Mouse (Mus musculus) hindbrain, postnatal 0 days (tissue): Measurements from ENCODE around the gene Boc. TPM values are rescaled to one million over a fixed set of nuclear protein-coding genes. Genes with fewer than 3 reads are reported as not detected.

Source experiments
- ATAC-seq: fragments of 200-750 bp; cut with Nextera tagmentation; 2 replicates; pipeline ENCODE4 v1.8.0; 2017; ENCODE audit warnings: mild to moderate bottlenecking, moderate TSS enrichment, moderate library complexity
- DNase-seq: peaks from one replicate; pipeline ENCODE4 v3.0.0-alpha.2; 2015; ENCODE audit warnings: low spot score
- H3K27ac ChIP-seq: fragments of 300-500 bp; sonication (generic); 2 replicates; pipeline ENCODE4 v1.5.1; 2014; ENCODE audit warnings: mild to moderate bottlenecking
- H3K27me3 ChIP-seq: fragments of 300-500 bp; sonication (generic); 2 replicates; pipeline ENCODE4 v1.6.1; 2014; ENCODE audit warnings: low read length, mixed read lengths; ENCODE audit not compliant: insufficient read depth
- H3K36me3 ChIP-seq: fragments of 300-500 bp; sonication (generic); 2 replicates; pipeline ENCODE4 v1.6.1; 2014; ENCODE audit warnings: low read length, mixed read lengths; ENCODE audit not compliant: insufficient read depth
- H3K4me1 ChIP-seq: fragments of 300-500 bp; sonication (generic); 2 replicates; pipeline ENCODE4 v1.6.1; 2014; ENCODE audit warnings: antibody characterized with exemption, low read length, mixed read lengths; ENCODE audit not compliant: insufficient read depth
- H3K4me2 ChIP-seq: fragments of 300-500 bp; sonication (generic); 2 replicates; pipeline ENCODE4 v1.6.1; 2014; ENCODE audit warnings: low read depth, mild to moderate bottlenecking, low read length, moderate library complexity, mixed read lengths
- H3K4me3 ChIP-seq: fragments of 300-500 bp; sonication (generic); 2 replicates; pipeline ENCODE4 v1.5.1; 2014; ENCODE audit warnings: low read length
- H3K9ac ChIP-seq: fragments of 300-500 bp; sonication (generic); replicated peaks from 2 replicates; pipeline ENCODE4 v1.6.1; 2014; ENCODE audit warnings: mild to moderate bottlenecking, low read length, moderate library complexity, mixed read lengths
- H3K9me3 ChIP-seq: fragments of 300-500 bp; sonication (generic); 2 replicates; pipeline ENCODE4 v1.6.1; 2016; ENCODE audit warnings: low read length, mixed read lengths
- CTCF ChIP-seq: IDR thresholded peaks from 2 replicates; pipeline ENCODE4 v1.5.1; 2016; ENCODE audit warnings: antibody characterized with exemption, control low read depth, low read depth
- WGBS: fragments of 180-500 bp; shearing (Covaris S2); extraction: QIAGEN DNeasy Blood & Tissue Kit; methylation state at CpG from one replicate; pipeline ENCODE4 v1.1.7; 2014; 5-methylcytosine and 5-hydroxymethylcytosine counted together
- polyA plus RNA-seq: library from polyadenylated mRNA; unstranded; fragments of >200 nt; fragmentation: Nextera tagmentation; extraction: Ambion mirVana; gene quantifications from 2 replicates; pipeline ENCODE4 v1.2.1, GENCODE M21; 2015
- total RNA-seq: library from RNA; depleted of rRNA; stranded (reverse); fragments of >200 nt; gene quantifications from 2 replicates; pipeline ENCODE4 v1.2.3, GENCODE M21; 2014

Boc gene
- total and polyA plus RNA-seq, 2 experiments from 2014 or later, result 6.8 to 45.5 TPM

- peaks cover 6% of the 10 kb centered on the region for H3K36me3 ChIP-seq
- H3K27me3 ChIP-seq, result no peaks in the 10 kb centered on the region
- no peaks in the 10 kb centered on the region for H3K9me3 ChIP-seq
- peaks cover 5% of the 10 kb centered on the region; the same call in 1 of the 2 replicates for H3K4me1 ChIP-seq
- H3K4me3 ChIP-seq, result no peak overlapping the region
- H3K27ac ChIP-seq, result peak overlapping the region; percentile 41; the same call in 1 of the 2 replicates
- WGBS, result 57% methylated on average over 6 of the region's 6 CpGs
- no peak overlapping the region for H3K4me2 ChIP-seq
- no peak overlapping the region for H3K9ac ChIP-seq
- peak; percentile 42; the same call in 1 of the 2 replicates for TF ChIP-seq CTCF
- DNase-seq (no peak), ATAC-seq (peak; percentile 57)
Measured at GRCm38 (mm10) chr16:44516498-44516897, 42.2 kb downstream of the Boc start.

GRCm38 (mm10) chr16:44510521-44511213 is 48.0 kb downstream of the Boc start:
- Histone ChIP-seq H3K27me3 (no peaks in the 10 kb centered on the region), H3K4me1 (peaks cover 14% of the 10 kb centered on the region), H3K36me3 (no peaks in the 10 kb centered on the region; the same call in 1 of the 2 replicates), H3K9me3 (no peaks in the 10 kb centered on the region), H3K27ac (peak overlapping the region; percentile 11; the same call in 1 of the 2 replicates), H3K4me3 (no peak overlapping the region), H3K9ac (no peak overlapping the region; the same call in 1 of the 2 replicates), H3K4me2 (no peak overlapping the region)
- DNase-seq (peak; percentile 49), ATAC-seq (no peak)
- no peak for TF ChIP-seq CTCF
- WGBS, result 57% methylated on average over 13 of the region's 13 CpGs

- WGBS, result 72% methylated on average over 7 of the region's 7 CpGs
- TF ChIP-seq CTCF, result no peak
- H3K36me3 ChIP-seq, result no peaks in the 10 kb centered on the region; the same call in 1 of the 2 replicates
- peak; percentile 26 for DNase-seq
- no peak overlapping the region for H3K4me2 ChIP-seq
- peaks cover 14% of the 10 kb centered on the region for H3K4me1 ChIP-seq
- H3K9me3 ChIP-seq, result no peaks in the 10 kb centered on the region
- H3K9ac ChIP-seq, result no peak overlapping the region
- no peaks in the 10 kb centered on the region for H3K27me3 ChIP-seq
- no peak overlapping the region for H3K4me3 ChIP-seq
- peak overlapping the region; percentile 11; the same call in 1 of the 2 replicates for H3K27ac ChIP-seq
- ATAC-seq, result no peak
Measured at GRCm38 (mm10) chr16:44509458-44510344, 49.0 kb downstream of the Boc start.

- Histone ChIP-seq H3K4me2 (no peak overlapping the region), H3K27ac (0 out of 2 replicates have a peak overlapping the region, but pooled peaks have one; percentile 26), H3K4me3 (no peak overlapping the region), H3K27me3 (no peaks in the 10 kb centered on the region), H3K9ac (no peak overlapping the region), H3K36me3 (no peaks in the 10 kb centered on the region; the same call in 1 of the 2 replicates), H3K4me1 (peaks cover 14% of the 10 kb centered on the region), H3K9me3 (no peaks in the 10 kb centered on the region)
- 59% methylated on average over 13 of the region's 13 CpGs for WGBS
- DNase-seq (peak; percentile 27), ATAC-seq (no peak)
- TF ChIP-seq CTCF, result no peak
Measured at GRCm38 (mm10) chr16:44508772-44509171, 49.9 kb downstream of the Boc start.

GRCm38 (mm10) chr16:44508025-44508424 is 50.7 kb downstream of the Boc start:
- ATAC-seq (no peak), DNase-seq (no peak)
- TF ChIP-seq CTCF, result no peak
- Histone ChIP-seq H3K27me3 (no peaks in the 10 kb centered on the region), H3K4me2 (no peak overlapping the region), H3K4me1 (peaks cover 14% of the 10 kb centered on the region), H3K27ac (peak overlapping the region; percentile 67), H3K36me3 (no peaks in the 10 kb centered on the region; the same call in 1 of the 2 replicates), H3K9me3 (no peaks in the 10 kb centered on the region), H3K4me3 (no peak overlapping the region), H3K9ac (no peak overlapping the region)
- WGBS, result 78% methylated on average over 5 of the region's 5 CpGs

- Histone ChIP-seq H3K9ac (no peak overlapping the region), H3K27ac (peak overlapping the region; percentile 67), H3K27me3 (no peaks in the 10 kb centered on the region), H3K4me2 (no peak overlapping the region), H3K4me1 (peaks cover 14% of the 10 kb centered on the region), H3K4me3 (no peak overlapping the region), H3K9me3 (no peaks in the 10 kb centered on the region), H3K36me3 (no peaks in the 10 kb centered on the region)
- DNase-seq (peak; percentile 88), ATAC-seq (peak; percentile 88)
- WGBS, result 43% methylated on average over 10 of the region's 10 CpGs
- TF ChIP-seq CTCF, result 0 out of 2 replicates have a peak, but pooled peaks have one; percentile 17
Measured at GRCm38 (mm10) chr16:44507027-44507929, 51.4 kb downstream of the Boc start.
